Mouse (Mus musculus): ENCODE results near the gene Gm44965. TPM values are rescaled to one million over a fixed set of nuclear protein-coding genes. Genes with fewer than 3 reads are reported as not detected.
A peak's percentile ranks its signal among the peaks of the same experiment; 100 is the strongest.

The Gm44965 gene
- polyA plus RNA-seq (2012; rRNA removed) (not detected in 2 replicates), polyA plus RNA-seq (2014; fragmentation: Nextera tagmentation; extraction: Ambion mirVana) (not detected in 2 replicates)

- Histone ChIP-seq H3K27ac (no peak within 1 kb of the TSS), H3K4me3 (ENCODE audit: insufficient read depth in 1 of 2, low read depth in 2 of 2, low read length in 2 of 2) (peak within 1 kb of the TSS; percentile 61 to 62), H3K9ac (replicated peaks) (peak within 1 kb of the TSS; percentile 56), H3K27me3 (ENCODE audit: control insufficient read depth, insufficient read depth, low read length) (no peaks in the 10 kb centered on the region), H3K4me1 (replicated peaks; ENCODE audit: control insufficient read depth in 2 of 2, insufficient read depth in 2 of 2, low read length in 1 of 2) (0 out of 4 replicates have a peak, but pooled peaks cover 0 to 2% of the 10 kb centered on the region in 2 experiments), H3K4me2 (ENCODE audit: low read depth) (peak within 1 kb of the TSS; percentile 66), H3K9me3 (ENCODE audit: control insufficient read depth, low read length) (no peaks in the 10 kb centered on the region; the same call in 1 of the 2 replicates), H3K36me3 (replicated peaks; ENCODE audit: control insufficient read depth, insufficient read depth, low read depth) (no peaks in the 10 kb centered on the region; the same call in 1 of the 2 replicates)
- TF ChIP-seq CTCF (IDR thresholded peaks at IDR 0.05; ENCODE audit: low read depth) (0 out of 2 replicates have a peak, but pooled peaks have one; percentile 29), EP300 (IDR thresholded peaks at IDR 0.05; ENCODE audit: low read depth) (no peak)
- 9% methylated on average over 45 of the region's 45 CpGs for WGBS (ENCODE audit: insufficient replicate concordance)
- peak; percentile 37 to 52 (median 37) for DNase-seq (ENCODE audit: low read depth in 3 of 3, low spot score in 3 of 3)
- ATAC-seq (ENCODE audit: insufficient read depth): peak; percentile 82
Measured at GRCm38 (mm10) chr6:48593158-48594042, at the start of gene Gm44965, which contains the start of gene Repin1. Gene Gm44965, plus strand, starts transcription at chr6:48593941. Gene Repin1, plus strand, starts transcription at chr6:48593883.

- TF ChIP-seq CTCF (IDR thresholded peaks at IDR 0.05; ENCODE audit: low read depth) (no peak), EP300 (IDR thresholded peaks at IDR 0.05; ENCODE audit: low read depth) (no peak)
- ATAC-seq (ENCODE audit: insufficient read depth) (no peak), DNase-seq (ENCODE audit: low read depth in 3 of 3, low spot score in 3 of 3) (no peak)
- Histone ChIP-seq H3K27ac (no peak overlapping the region), H3K4me2 (ENCODE audit: low read depth) (no peak overlapping the region), H3K36me3 (replicated peaks; ENCODE audit: control insufficient read depth, insufficient read depth, low read depth) (no peaks in the 10 kb centered on the region), H3K4me1 (replicated peaks; ENCODE audit: control insufficient read depth in 2 of 2, insufficient read depth in 2 of 2, low read length in 1 of 2) (no peaks in the 10 kb centered on the region), H3K9me3 (ENCODE audit: control insufficient read depth, low read length) (no peaks in the 10 kb centered on the region), H3K4me3 (ENCODE audit: insufficient read depth in 1 of 2, low read depth in 2 of 2, low read length in 2 of 2) (no peak overlapping the region), H3K9ac (replicated peaks) (no peak overlapping the region), H3K27me3 (ENCODE audit: control insufficient read depth, insufficient read depth, low read length) (no peaks in the 10 kb centered on the region)
- WGBS (ENCODE audit: insufficient replicate concordance): 57% methylated on average over 5 of the region's 5 CpGs
Measured at GRCm38 (mm10) chr6:48545251-48545650, 48.5 kb upstream of the Gm44965 start.

DNA sequence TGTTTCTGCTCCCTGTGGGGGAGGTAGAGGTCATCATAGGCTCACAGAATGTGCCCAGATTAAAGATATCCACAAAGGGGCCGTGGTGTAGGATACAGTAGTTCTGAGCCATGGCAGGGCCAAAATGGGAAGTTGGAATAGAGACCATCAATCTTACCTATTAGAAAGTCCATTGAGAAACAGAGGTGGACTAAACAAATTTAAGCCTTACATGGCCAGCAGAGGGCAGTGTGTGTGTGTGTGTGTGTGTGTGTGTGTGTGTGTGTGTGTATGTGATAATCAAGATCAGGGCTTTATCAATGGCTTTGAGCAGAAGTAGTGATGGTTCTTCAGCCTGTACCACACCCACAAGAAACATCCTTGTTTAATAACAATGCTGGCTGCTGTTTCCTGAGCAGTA is 47.5 kb upstream of the Gm44965 start:
- Histone ChIP-seq H3K27ac (no peak overlapping the region), H3K9ac (replicated peaks) (no peak overlapping the region), H3K9me3 (ENCODE audit: control insufficient read depth, low read length) (no peaks in the 10 kb centered on the region), H3K36me3 (replicated peaks; ENCODE audit: control insufficient read depth, insufficient read depth, low read depth) (no peaks in the 10 kb centered on the region), H3K27me3 (ENCODE audit: control insufficient read depth, insufficient read depth, low read length) (no peaks in the 10 kb centered on the region), H3K4me3 (ENCODE audit: insufficient read depth in 1 of 2, low read depth in 2 of 2, low read length in 2 of 2) (no peak overlapping the region), H3K4me1 (replicated peaks; ENCODE audit: control insufficient read depth in 2 of 2, insufficient read depth in 2 of 2, low read length in 1 of 2) (no peaks in the 10 kb centered on the region), H3K4me2 (ENCODE audit: low read depth) (no peak overlapping the region)
- ATAC-seq (ENCODE audit: insufficient read depth): no peak
- WGBS (ENCODE audit: insufficient replicate concordance): 24% methylated on average over 1 of the region's 1 CpGs
- peak in 1 of 3 experiments; percentile 16 for DNase-seq (ENCODE audit: low read depth in 3 of 3, low spot score in 3 of 3)
- no peak for TF ChIP-seq EP300 (IDR thresholded peaks at IDR 0.05; ENCODE audit: low read depth)
- peak; percentile 56 for TF ChIP-seq CTCF (IDR thresholded peaks at IDR 0.05; ENCODE audit: low read depth)

GRCm38 (mm10) chr6:48546858-48547257 is 46.9 kb upstream of the Gm44965 start:
- ATAC-seq (ENCODE audit: insufficient read depth): no peak
- Histone ChIP-seq H3K27ac (no peak overlapping the region), H3K36me3 (replicated peaks; ENCODE audit: control insufficient read depth, insufficient read depth, low read depth) (no peaks in the 10 kb centered on the region), H3K9ac (replicated peaks) (no peak overlapping the region), H3K4me1 (replicated peaks; ENCODE audit: control insufficient read depth in 2 of 2, insufficient read depth in 2 of 2, low read length in 1 of 2) (no peaks in the 10 kb centered on the region), H3K4me2 (ENCODE audit: low read depth) (no peak overlapping the region), H3K4me3 (ENCODE audit: insufficient read depth in 1 of 2, low read depth in 2 of 2, low read length in 2 of 2) (no peak overlapping the region), H3K27me3 (ENCODE audit: control insufficient read depth, insufficient read depth, low read length) (no peaks in the 10 kb centered on the region), H3K9me3 (ENCODE audit: control insufficient read depth, low read length) (no peaks in the 10 kb centered on the region)
- DNase-seq (ENCODE audit: low read depth in 3 of 3, low spot score in 3 of 3): no peak
- TF ChIP-seq EP300 (IDR thresholded peaks at IDR 0.05; ENCODE audit: low read depth) (no peak), CTCF (IDR thresholded peaks at IDR 0.05; ENCODE audit: low read depth) (no peak)
- 52% methylated on average over 4 of the region's 4 CpGs for WGBS (ENCODE audit: insufficient replicate concordance)

- Histone ChIP-seq H3K27ac (no peak overlapping the region), H3K36me3 (replicated peaks; ENCODE audit: control insufficient read depth, insufficient read depth, low read depth) (no peaks in the 10 kb centered on the region), H3K27me3 (ENCODE audit: control insufficient read depth, insufficient read depth, low read length) (no peaks in the 10 kb centered on the region), H3K4me3 (ENCODE audit: insufficient read depth in 1 of 2, low read depth in 2 of 2, low read length in 2 of 2) (no peak overlapping the region), H3K4me2 (ENCODE audit: low read depth) (no peak overlapping the region), H3K9me3 (ENCODE audit: control insufficient read depth, low read length) (no peaks in the 10 kb centered on the region), H3K9ac (replicated peaks) (no peak overlapping the region), H3K4me1 (replicated peaks; ENCODE audit: control insufficient read depth in 2 of 2, insufficient read depth in 2 of 2, low read length in 1 of 2) (no peaks in the 10 kb centered on the region)
- DNase-seq (ENCODE audit: low read depth in 3 of 3, low spot score in 3 of 3): no peak
- 59% methylated on average over 6 of the region's 6 CpGs for WGBS (ENCODE audit: insufficient replicate concordance)
- ATAC-seq (ENCODE audit: insufficient read depth): no peak
- TF ChIP-seq CTCF (IDR thresholded peaks at IDR 0.05; ENCODE audit: low read depth) (no peak), EP300 (IDR thresholded peaks at IDR 0.05; ENCODE audit: low read depth) (no peak)
Measured at GRCm38 (mm10) chr6:48548314-48548713, 45.4 kb upstream of the Gm44965 start.
